Mouse (Mus musculus) MEL (cell line): ENCODE data around the gene Dolpp1.

Experiments
- CTCF ChIP-seq, 3 experiments: IDR thresholded peaks in 2 of 3; conservative IDR thresholded peaks in 1 of 3; 2 replicates each; pipeline ENCODE4 v1.5.1; 2011 to 2012; ENCODE audit warnings: low read length in 3 of 3, low read depth in 2 of 3, mild to moderate bottlenecking in 2 of 3, improper control_type of control experiment in 1 of 3, inconsistent platforms in 1 of 3, mixed read lengths in 1 of 3, moderate library complexity in 1 of 3; ENCODE audit not compliant: control insufficient read depth in 1 of 3, insufficient read depth in 1 of 3, poor library complexity in 1 of 3, severe bottlenecking in 1 of 3
- POLR2A ChIP-seq, 2 experiments: IDR thresholded peaks; 2 replicates each; pipeline ENCODE4 v1.6.1; 2011 to 2012; ENCODE audit warnings: low read length in 2 of 2, mild to moderate bottlenecking in 2 of 2, control low read depth in 1 of 2, improper control_type of control experiment in 1 of 2, low read depth in 1 of 2, moderate library complexity in 1 of 2; ENCODE audit not compliant: control insufficient read depth in 1 of 2, insufficient read depth in 1 of 2, poor library complexity in 1 of 2
- USF1 ChIP-seq: IDR thresholded peaks from 2 replicates; pipeline ENCODE4 v1.6.1; 2014; ENCODE audit warnings: low read depth, mild to moderate bottlenecking, inconsistent platforms, low read length, improper control_type of control experiment, moderate library complexity
- ZC3H11A ChIP-seq: IDR thresholded peaks from 2 replicates; pipeline ENCODE4 v1.6.1; 2012; ENCODE audit warnings: low read depth, mild to moderate bottlenecking, inconsistent platforms, low read length, improper control_type of control experiment

- TF ChIP-seq POLR2A (IDR thresholded peaks at IDR 0.05; ENCODE audit: control insufficient read depth in 1 of 2, insufficient read depth in 1 of 2, low read depth in 1 of 2, low read length in 2 of 2, poor library complexity in 1 of 2) (no peak), ZC3H11A (peak; percentile 34; the same call in 1 of the 2 replicates), USF1 (no peak), CTCF (IDR thresholded peaks at IDR 0.05 in 2 of 3, conservative IDR thresholded peaks at IDR 0.05 in 1 of 3; ENCODE audit: control insufficient read depth in 1 of 3, insufficient read depth in 1 of 3, low read depth in 2 of 3, low read length in 3 of 3, poor library complexity in 1 of 3, severe bottlenecking in 1 of 3) (peak; percentile 84 to 97 (median 88))
Observed at GRCm38 (mm10) chr2:30435326-30436155, 43.5 kb downstream of the Dolpp1 start.
